Mouse (Mus musculus) skeletal muscle tissue, postnatal 0 days (tissue): Measurements from ENCODE around the gene Bard1. TPM values are rescaled to one million over a fixed set of nuclear protein-coding genes. Genes with fewer than 3 reads are reported as not detected.

Experiments used
- polyA plus RNA-seq: library from polyadenylated mRNA; unstranded; fragments of >200 nt; fragmentation: Nextera tagmentation; extraction: Ambion mirVana; gene quantifications from 2 replicates; pipeline ENCODE4 v1.2.1, GENCODE M21; 2015

Bard1 gene
- 0.26 and 0.37 TPM in 2 replicates for polyA plus RNA-seq

GRCm38 (mm10) chr1:71102344-71103173 lies at the start of gene Bard1:
Bard1 (minus strand) TSS chr1:71103146.

